Mouse (Mus musculus): ENCODE measurements at regions not wholly inside any gene's neighbourhood (a gene's known extent, or its start where the extent isn't known, plus 50 kb on each side); places are given as distances from the start of the nearest gene placed in this dataset.

GRCm38 (mm10) chr7:36420741-36421140, 277.2 kb upstream of the Tshz3 start:
- DNase-seq (ENCODE audit: low spot score, missing footprints) (no peak), ATAC-seq (ENCODE audit: low FRiP score) (no peak)
- Histone ChIP-seq H3K4me2 (no peak overlapping the region), H3K4me1 (ENCODE audit: control insufficient read depth, insufficient read depth, low read length) (no peaks in the 10 kb centered on the region), H3K9me3 (ENCODE audit: control insufficient read depth, low read length) (no peaks in the 10 kb centered on the region), H3K27me3 (ENCODE audit: control insufficient read depth, insufficient read depth, low read length) (no peaks in the 10 kb centered on the region), H3K36me3 (ENCODE audit: control insufficient read depth, insufficient read depth, low read length) (no peaks in the 10 kb centered on the region), H3K27ac (ENCODE audit: low read depth, low read length) (no peak overlapping the region), H3K4me3 (ENCODE audit: low read depth, low read length) (no peak overlapping the region), H3K9ac (ENCODE audit: low read length) (no peak overlapping the region)
- 85% methylated on average over 9 of the region's 9 CpGs for WGBS

DNA sequence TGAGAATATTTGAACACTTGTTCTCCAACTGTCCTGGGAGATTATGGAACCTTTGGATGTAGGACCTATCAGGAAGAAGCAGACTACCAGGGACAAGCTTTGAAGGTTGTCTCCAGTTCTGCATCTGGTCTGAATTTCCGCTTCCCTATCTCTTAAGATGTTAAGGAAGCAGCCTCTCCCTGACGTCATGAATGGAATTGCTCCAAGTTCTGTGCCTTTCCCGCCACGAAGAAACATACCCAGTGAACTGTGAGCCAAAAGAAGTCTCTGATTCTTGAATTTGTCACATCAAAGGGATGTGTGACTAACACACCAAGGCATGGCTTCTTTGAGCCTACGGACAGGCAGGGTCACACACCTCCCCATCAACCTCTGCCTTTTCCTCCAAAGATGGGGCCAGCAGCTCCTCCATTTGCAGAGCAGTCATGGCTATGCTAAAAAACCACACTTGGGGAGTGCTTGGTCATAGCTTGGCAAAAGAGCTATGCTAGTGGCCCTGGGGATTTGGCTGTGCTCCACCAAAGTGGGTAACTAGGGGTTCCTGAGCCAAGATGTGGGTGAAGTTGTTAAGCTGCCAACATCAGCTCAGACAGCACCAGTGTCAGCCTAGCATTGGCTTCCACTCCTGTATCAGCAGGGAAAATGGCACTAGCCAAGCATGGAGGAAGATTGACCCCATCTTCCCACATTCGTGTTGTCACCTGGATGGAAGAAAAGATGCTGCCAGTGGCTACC, 248.6 kb upstream of the Tshz3 start:
- no peak overlapping the region for H3K9ac ChIP-seq (ENCODE audit: low read length)
- no peaks in the 10 kb centered on the region for H3K27me3 ChIP-seq (ENCODE audit: control insufficient read depth, insufficient read depth, low read length)
- WGBS: 77% methylated on average over 6 of the region's 6 CpGs
- DNase-seq (ENCODE audit: low spot score, missing footprints) (no peak), ATAC-seq (ENCODE audit: low FRiP score) (no peak)
- no peaks in the 10 kb centered on the region for H3K36me3 ChIP-seq (ENCODE audit: control insufficient read depth, insufficient read depth, low read length)
- H3K4me1 ChIP-seq (ENCODE audit: control insufficient read depth, insufficient read depth, low read length): no peaks in the 10 kb centered on the region
- no peak overlapping the region for H3K27ac ChIP-seq (ENCODE audit: low read depth, low read length)
- H3K9me3 ChIP-seq (ENCODE audit: control insufficient read depth, low read length): no peaks in the 10 kb centered on the region
- no peak overlapping the region for H3K4me2 ChIP-seq
- H3K4me3 ChIP-seq (ENCODE audit: low read depth, low read length): no peak overlapping the region

GRCm38 (mm10) chr7:36453816-36454215, 244.1 kb upstream of the Tshz3 start:
- WGBS: 89% methylated on average over 4 of the region's 4 CpGs
- Histone ChIP-seq H3K4me2 (no peak overlapping the region), H3K4me3 (ENCODE audit: low read depth, low read length) (no peak overlapping the region), H3K36me3 (ENCODE audit: control insufficient read depth, insufficient read depth, low read length) (no peaks in the 10 kb centered on the region), H3K27ac (ENCODE audit: low read depth, low read length) (no peak overlapping the region), H3K9ac (ENCODE audit: low read length) (no peak overlapping the region), H3K4me1 (ENCODE audit: control insufficient read depth, insufficient read depth, low read length) (no peaks in the 10 kb centered on the region), H3K27me3 (ENCODE audit: control insufficient read depth, insufficient read depth, low read length) (no peaks in the 10 kb centered on the region), H3K9me3 (ENCODE audit: control insufficient read depth, low read length) (no peaks in the 10 kb centered on the region)
- ATAC-seq (ENCODE audit: low FRiP score) (no peak), DNase-seq (ENCODE audit: low spot score, missing footprints) (no peak)

DNA sequence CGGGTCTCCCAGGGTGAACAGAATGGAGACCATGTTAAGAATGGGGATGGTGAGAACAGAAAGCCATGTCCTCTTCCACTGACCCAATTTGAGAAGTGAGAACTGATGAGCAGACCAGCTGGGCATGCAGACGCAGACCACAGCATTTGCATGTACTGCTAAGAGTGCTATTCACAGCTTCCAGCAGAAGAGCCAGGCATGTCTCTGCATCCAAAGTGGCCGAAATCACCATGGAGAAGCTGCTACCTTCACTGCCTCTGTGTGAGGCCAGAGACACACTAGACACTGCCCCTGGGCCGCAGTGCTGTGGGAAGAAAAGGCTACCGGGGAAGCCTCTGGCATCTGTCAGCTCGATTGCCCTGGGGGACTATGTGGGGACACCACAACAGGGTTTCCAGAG, 241.8 kb upstream of the Tshz3 start:
- DNase-seq (ENCODE audit: low spot score, missing footprints) (no peak), ATAC-seq (ENCODE audit: low FRiP score) (no peak)
- H3K9me3 ChIP-seq (ENCODE audit: control insufficient read depth, low read length): no peaks in the 10 kb centered on the region
- H3K4me2 ChIP-seq: no peak overlapping the region
- no peak overlapping the region for H3K9ac ChIP-seq (ENCODE audit: low read length)
- no peak overlapping the region for H3K4me3 ChIP-seq (ENCODE audit: low read depth, low read length)
- H3K4me1 ChIP-seq (ENCODE audit: control insufficient read depth, insufficient read depth, low read length): no peaks in the 10 kb centered on the region
- WGBS: 92% methylated on average over 6 of the region's 6 CpGs
- no peaks in the 10 kb centered on the region for H3K36me3 ChIP-seq (ENCODE audit: control insufficient read depth, insufficient read depth, low read length)
- H3K27ac ChIP-seq (ENCODE audit: low read depth, low read length): no peak overlapping the region
- H3K27me3 ChIP-seq (ENCODE audit: control insufficient read depth, insufficient read depth, low read length): no peaks in the 10 kb centered on the region

DNA sequence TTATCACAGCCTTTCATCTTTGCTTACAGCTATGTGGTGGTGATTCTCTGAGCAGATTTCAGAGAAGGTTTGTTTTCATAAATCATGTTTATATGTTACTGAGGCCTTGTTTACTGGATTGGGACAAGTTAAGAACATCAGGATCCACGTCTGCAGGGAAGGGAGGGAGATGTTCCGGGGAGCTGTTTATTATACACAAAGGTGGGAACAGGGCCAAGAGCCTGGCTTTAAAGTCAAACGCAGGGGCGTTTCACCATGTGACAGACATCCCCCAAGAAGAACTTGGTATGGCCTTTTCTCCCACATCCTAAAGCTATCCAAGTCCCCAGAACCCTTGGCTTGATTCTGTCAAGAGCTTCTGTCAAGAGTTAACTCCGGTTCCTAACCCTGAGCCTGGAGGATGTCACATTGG, 235.5 kb upstream of the Tshz3 start:
- Histone ChIP-seq H3K9ac (ENCODE audit: low read length) (no peak overlapping the region), H3K4me1 (ENCODE audit: control insufficient read depth, insufficient read depth, low read length) (no peaks in the 10 kb centered on the region), H3K4me2 (no peak overlapping the region), H3K36me3 (ENCODE audit: control insufficient read depth, insufficient read depth, low read length) (no peaks in the 10 kb centered on the region), H3K4me3 (ENCODE audit: low read depth, low read length) (no peak overlapping the region), H3K27me3 (ENCODE audit: control insufficient read depth, insufficient read depth, low read length) (no peaks in the 10 kb centered on the region), H3K27ac (ENCODE audit: low read depth, low read length) (no peak overlapping the region), H3K9me3 (ENCODE audit: control insufficient read depth, low read length) (no peaks in the 10 kb centered on the region)
- 87% methylated on average over 5 of the region's 5 CpGs for WGBS
- ATAC-seq (ENCODE audit: low FRiP score) (no peak), DNase-seq (ENCODE audit: low spot score, missing footprints) (no peak)

GRCm38 (mm10) chr7:36469386-36469785, 228.5 kb upstream of the Tshz3 start:
- Histone ChIP-seq H3K4me3 (ENCODE audit: low read depth, low read length) (no peak overlapping the region), H3K36me3 (ENCODE audit: control insufficient read depth, insufficient read depth, low read length) (no peaks in the 10 kb centered on the region), H3K27me3 (ENCODE audit: control insufficient read depth, insufficient read depth, low read length) (no peaks in the 10 kb centered on the region), H3K27ac (ENCODE audit: low read depth, low read length) (no peak overlapping the region), H3K9ac (ENCODE audit: low read length) (no peak overlapping the region), H3K4me2 (no peak overlapping the region), H3K4me1 (ENCODE audit: control insufficient read depth, insufficient read depth, low read length) (no peaks in the 10 kb centered on the region), H3K9me3 (ENCODE audit: control insufficient read depth, low read length) (no peaks in the 10 kb centered on the region)
- no peak for DNase-seq (ENCODE audit: low spot score, missing footprints)
- no peak for ATAC-seq (ENCODE audit: low FRiP score)

- DNase-seq (ENCODE audit: low spot score, missing footprints) (no peak), ATAC-seq (ENCODE audit: low FRiP score) (no peak)
- WGBS: 73% methylated on average over 2 of the region's 2 CpGs
- Histone ChIP-seq H3K36me3 (ENCODE audit: control insufficient read depth, insufficient read depth, low read length) (no peaks in the 10 kb centered on the region), H3K27ac (ENCODE audit: low read depth, low read length) (no peak overlapping the region), H3K27me3 (ENCODE audit: control insufficient read depth, insufficient read depth, low read length) (no peaks in the 10 kb centered on the region), H3K9ac (ENCODE audit: low read length) (no peak overlapping the region), H3K4me2 (no peak overlapping the region), H3K9me3 (ENCODE audit: control insufficient read depth, low read length) (no peaks in the 10 kb centered on the region), H3K4me1 (ENCODE audit: control insufficient read depth, insufficient read depth, low read length) (no peaks in the 10 kb centered on the region), H3K4me3 (ENCODE audit: low read depth, low read length) (no peak overlapping the region)
Measured at GRCm38 (mm10) chr7:36473532-36473931, 224.4 kb upstream of the Tshz3 start.

DNA sequence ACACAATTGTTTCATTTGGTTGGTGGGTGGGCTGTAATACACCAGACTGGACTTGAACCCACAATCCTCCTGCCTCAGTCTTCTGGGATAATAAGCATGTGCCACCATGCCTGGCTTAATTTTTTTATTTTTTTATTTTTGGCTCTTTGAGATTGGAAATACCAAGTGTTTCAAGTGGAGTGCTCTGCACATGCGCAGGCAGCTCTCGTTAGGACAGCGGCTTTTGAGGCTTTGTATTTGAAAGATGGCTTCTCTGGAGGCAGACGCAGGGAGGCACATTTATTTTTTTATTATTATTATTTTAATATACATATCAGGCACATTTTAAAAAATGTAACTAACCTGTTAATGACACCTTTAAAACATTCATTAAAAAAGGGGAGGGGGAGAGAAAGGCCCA, 221.5 kb upstream of the Tshz3 start:
- WGBS: 91% methylated on average over 4 of the region's 4 CpGs
- no peak overlapping the region for H3K4me2 ChIP-seq

DNA sequence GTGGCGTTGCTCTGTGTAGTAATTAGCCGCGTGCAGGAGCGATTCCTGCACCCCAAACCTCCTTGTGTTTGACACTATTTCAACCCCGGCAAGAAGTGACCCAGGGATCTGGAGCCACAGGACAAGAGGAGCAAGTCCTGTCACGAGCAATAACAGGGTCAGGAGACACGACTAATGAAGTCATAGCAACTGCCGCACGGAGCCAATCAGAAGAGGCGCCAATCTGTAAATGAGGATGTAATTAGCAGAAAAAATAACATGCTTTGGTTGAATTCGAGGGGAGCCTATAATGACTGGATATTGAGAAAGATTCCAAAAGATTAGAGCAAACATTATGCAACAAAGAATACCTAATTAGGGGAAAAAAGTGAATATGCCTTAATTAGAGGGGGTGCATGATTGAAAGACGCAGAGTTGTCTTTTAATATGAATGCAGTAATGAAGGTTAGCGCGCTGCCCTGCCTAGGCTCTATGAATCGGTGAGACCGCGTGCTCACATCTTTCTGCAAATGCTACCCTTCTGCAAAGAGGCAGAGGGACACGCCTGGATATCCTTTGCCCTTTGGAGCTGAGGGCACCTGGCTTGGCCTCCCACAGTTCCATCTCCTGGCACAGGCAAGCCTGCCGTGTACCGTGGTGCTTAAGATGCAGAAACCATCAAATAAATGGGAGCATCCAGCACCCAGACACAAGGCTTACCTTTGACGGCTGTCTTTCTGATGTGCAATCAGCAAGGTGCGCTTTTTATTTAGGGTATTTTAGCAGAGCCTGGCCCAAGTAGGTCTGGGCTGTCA, 220.9 kb upstream of the Tshz3 start:
- Histone ChIP-seq H3K4me2 (no peak overlapping the region), H3K4me3 (ENCODE audit: low read depth, low read length) (no peak overlapping the region), H3K36me3 (ENCODE audit: control insufficient read depth, insufficient read depth, low read length) (no peaks in the 10 kb centered on the region), H3K4me1 (ENCODE audit: control insufficient read depth, insufficient read depth, low read length) (no peaks in the 10 kb centered on the region), H3K27me3 (ENCODE audit: control insufficient read depth, insufficient read depth, low read length) (no peaks in the 10 kb centered on the region), H3K9me3 (ENCODE audit: control insufficient read depth, low read length) (no peaks in the 10 kb centered on the region), H3K27ac (ENCODE audit: low read depth, low read length) (no peak overlapping the region), H3K9ac (ENCODE audit: low read length) (no peak overlapping the region)
- DNase-seq (ENCODE audit: low spot score, missing footprints) (no peak), ATAC-seq (ENCODE audit: low FRiP score) (no peak)
- 83% methylated on average over 22 of the region's 22 CpGs for WGBS

More for the DNA sequence above, 221.5 kb upstream of the Tshz3 start:
- no peak for ATAC-seq (ENCODE audit: low FRiP score)
- no peaks in the 10 kb centered on the region for H3K9me3 ChIP-seq (ENCODE audit: control insufficient read depth, low read length)
- H3K36me3 ChIP-seq (ENCODE audit: control insufficient read depth, insufficient read depth, low read length): no peaks in the 10 kb centered on the region
- no peak overlapping the region for H3K9ac ChIP-seq (ENCODE audit: low read length)
- no peaks in the 10 kb centered on the region for H3K4me1 ChIP-seq (ENCODE audit: control insufficient read depth, insufficient read depth, low read length)
- H3K27me3 ChIP-seq (ENCODE audit: control insufficient read depth, insufficient read depth, low read length): no peaks in the 10 kb centered on the region
- no peak overlapping the region for H3K27ac ChIP-seq (ENCODE audit: low read depth, low read length)
- H3K4me3 ChIP-seq (ENCODE audit: low read depth, low read length): no peak overlapping the region
- no peak for DNase-seq (ENCODE audit: low spot score, missing footprints)
